Mouse (Mus musculus): ENCODE data around the gene Hist2h3c2. TPM values are rescaled to one million over a fixed set of nuclear protein-coding genes. Genes with fewer than 3 reads are reported as not detected.
"Not testable (repeated sequence)": the region's sequence is repeated elsewhere in the genome, so short reads cannot be mapped to it uniquely, and the experiment has no call there.

Gene Hist2h3c2
- polyA plus RNA-seq, 1 experiment from 2014 or later = 1.1 TPM

DNA sequence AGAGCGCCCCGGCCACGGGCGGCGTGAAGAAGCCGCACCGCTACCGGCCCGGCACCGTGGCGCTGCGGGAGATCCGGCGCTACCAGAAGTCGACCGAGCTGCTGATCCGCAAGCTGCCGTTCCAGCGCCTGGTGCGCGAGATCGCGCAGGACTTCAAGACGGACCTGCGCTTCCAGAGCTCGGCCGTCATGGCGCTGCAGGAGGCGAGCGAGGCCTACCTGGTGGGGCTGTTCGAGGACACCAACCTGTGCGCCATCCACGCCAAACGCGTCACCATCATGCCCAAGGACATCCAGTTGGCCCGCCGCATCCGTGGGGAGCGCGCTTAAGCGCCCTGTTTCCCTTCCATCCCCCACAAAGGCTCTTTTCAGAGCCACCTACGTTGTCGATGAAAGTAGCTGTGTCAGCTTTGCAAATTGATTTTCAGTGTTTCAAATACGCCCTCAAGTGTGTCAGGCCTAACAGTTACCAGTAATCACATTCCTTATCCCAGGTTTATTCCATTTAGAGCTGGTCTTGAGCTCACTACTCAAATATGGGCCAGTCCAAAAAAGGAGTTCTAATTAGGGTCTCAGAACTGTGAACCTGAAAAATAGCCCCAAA lies 29.9 kb upstream of the Hist2h3c2 start:
- not testable (repeated sequence) for H3K27me3 ChIP-seq (replicated peaks; ENCODE audit: control insufficient read depth, insufficient read depth, low read length); H3K36me3 ChIP-seq (ENCODE audit: control insufficient read depth, insufficient read depth, low read length); H3K9me3 ChIP-seq (ENCODE audit: control insufficient read depth, low read length)
- ATAC-seq = peak; percentile 35
- peak overlapping the region; percentile 59 for H3K4me3 ChIP-seq (ENCODE audit: low read length)
- H3K4me1 ChIP-seq (ENCODE audit: control insufficient read depth, insufficient read depth, low read depth, low read length) = peaks cover 10% of the 10 kb centered on the region
- peak overlapping the region; percentile 93 for H3K27ac ChIP-seq (ENCODE audit: low read depth, low read length)
- 0% methylated on average over 11 of the region's 44 CpGs for WGBS
- H3K4me2 ChIP-seq (ENCODE audit: low read length) = peak overlapping the region; percentile 95
- peak overlapping the region; percentile 59 for H3K9ac ChIP-seq (ENCODE audit: low read depth, low read length)

DNA sequence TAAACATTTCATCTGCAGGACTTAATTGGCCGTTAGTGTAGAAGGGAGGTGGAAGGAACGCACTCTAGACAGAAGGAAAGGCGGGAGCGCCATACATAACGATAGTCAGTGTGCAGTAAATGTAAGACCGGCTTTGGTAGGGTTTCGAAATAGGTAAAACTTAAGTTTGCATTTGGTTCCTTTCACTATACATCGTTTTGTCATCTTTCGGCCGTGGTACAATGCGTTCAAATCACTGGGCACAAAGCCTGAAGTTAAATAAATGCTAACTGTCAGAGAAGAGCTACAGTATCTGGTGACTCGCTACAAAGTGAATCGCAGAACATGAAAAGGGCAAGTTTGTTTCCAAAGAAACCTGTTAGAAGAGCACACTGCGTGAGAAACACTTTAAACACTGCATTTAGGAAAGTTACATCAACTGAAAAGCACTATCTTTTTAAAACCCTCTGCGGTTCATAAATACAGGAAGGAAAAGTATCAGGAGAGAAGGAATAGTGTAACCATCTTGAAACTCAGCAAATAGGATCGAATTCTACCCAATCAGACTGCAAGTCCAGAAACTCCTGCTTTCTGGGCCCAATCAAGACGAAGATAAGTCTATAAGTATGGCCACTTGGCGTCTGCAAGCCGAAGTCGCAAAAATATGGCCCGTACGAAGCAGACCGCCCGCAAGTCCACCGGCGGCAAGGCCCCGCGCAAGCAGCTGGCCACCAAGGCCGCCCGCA lies 29.3 kb upstream of the Hist2h3c2 start, which contains the start of gene Hist2h3b:
Gene Hist2h3b (plus strand): TSS at position 604 of the 725 bp plus-strand sequence.
- Histone ChIP-seq H3K36me3 (ENCODE audit: control insufficient read depth, insufficient read depth, low read length) (no peaks in the 10 kb centered on the region), H3K27ac (ENCODE audit: low read depth, low read length) (peak within 1 kb of the TSS; percentile 93), H3K4me1 (ENCODE audit: control insufficient read depth, insufficient read depth, low read depth, low read length) (peaks cover 12% of the 10 kb centered on the region), H3K9ac (ENCODE audit: low read depth, low read length) (peak within 1 kb of the TSS; percentile 59), H3K4me3 (ENCODE audit: low read length) (peak within 1 kb of the TSS; percentile 59), H3K27me3 (replicated peaks; ENCODE audit: control insufficient read depth, insufficient read depth, low read length) (no peaks in the 10 kb centered on the region), H3K9me3 (ENCODE audit: control insufficient read depth, low read length) (no peaks in the 10 kb centered on the region), H3K4me2 (ENCODE audit: low read length) (peak within 1 kb of the TSS; percentile 95)
- WGBS = 20% methylated on average over 28 of the region's 30 CpGs
- peak; percentile 79 for ATAC-seq

DNA sequence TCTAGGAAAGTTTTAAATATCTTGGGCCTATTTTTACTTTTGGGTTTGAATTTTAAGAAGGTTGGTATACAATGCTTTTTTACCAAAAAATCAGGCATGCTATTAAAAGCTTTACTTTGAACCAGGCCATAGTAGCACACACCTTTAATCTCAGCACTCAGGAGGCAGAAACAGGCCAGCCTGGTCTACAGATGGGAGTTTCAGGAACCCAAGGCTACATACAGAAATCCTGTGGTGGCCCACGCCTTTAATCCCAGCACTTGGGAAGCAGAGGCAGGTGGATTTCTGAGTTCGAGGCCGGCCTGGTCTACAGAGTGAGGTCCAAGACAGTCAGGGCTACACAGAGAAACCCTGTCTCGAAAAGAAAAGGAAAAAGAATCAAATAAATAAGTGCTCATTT lies 28.6 kb upstream of the Hist2h3c2 start:
- ATAC-seq = no peak
- WGBS = 83% methylated on average over 4 of the region's 4 CpGs
- H3K36me3 ChIP-seq (ENCODE audit: control insufficient read depth, insufficient read depth, low read length) = no peaks in the 10 kb centered on the region
- H3K9ac ChIP-seq (ENCODE audit: low read depth, low read length) = no peak overlapping the region
- H3K27me3 ChIP-seq (replicated peaks; ENCODE audit: control insufficient read depth, insufficient read depth, low read length) = no peaks in the 10 kb centered on the region
- peak overlapping the region; percentile 18; the same call in 1 of the 2 replicates for H3K27ac ChIP-seq (ENCODE audit: low read depth, low read length)
- no peak overlapping the region; the same call in 1 of the 2 replicates for H3K4me2 ChIP-seq (ENCODE audit: low read length)
- peaks cover 12% of the 10 kb centered on the region for H3K4me1 ChIP-seq (ENCODE audit: control insufficient read depth, insufficient read depth, low read depth, low read length)
- H3K9me3 ChIP-seq (ENCODE audit: control insufficient read depth, low read length) = no peaks in the 10 kb centered on the region
- no peak overlapping the region for H3K4me3 ChIP-seq (ENCODE audit: low read length)

DNA sequence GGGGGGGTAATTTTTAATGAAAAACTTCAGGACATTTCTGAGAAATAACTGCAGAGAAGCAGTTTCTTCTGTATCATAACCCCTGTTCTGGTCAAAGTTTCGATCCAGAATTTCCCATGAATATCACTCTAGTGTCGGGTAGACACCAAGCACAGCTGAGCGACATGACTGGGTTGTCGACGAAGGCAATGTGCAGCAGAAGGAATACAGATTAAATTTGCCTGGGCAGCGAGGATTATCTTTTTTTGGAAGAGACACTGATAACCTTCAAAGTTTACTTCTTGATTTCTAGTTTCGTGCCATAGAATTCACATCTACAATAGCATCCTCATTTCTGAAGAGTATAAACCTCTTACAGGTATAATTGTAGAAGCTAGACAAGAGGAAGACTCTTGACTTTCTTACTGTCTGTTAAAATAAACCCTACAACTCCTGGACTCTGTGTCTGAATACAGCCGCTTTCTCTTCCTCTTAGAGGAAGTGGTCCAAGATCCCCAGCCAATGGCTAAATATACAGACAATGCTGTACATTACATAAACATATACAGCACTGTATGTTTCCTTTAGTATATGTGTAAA lies 27.3 kb upstream of the Hist2h3c2 start:
- Histone ChIP-seq H3K4me3 (ENCODE audit: low read length) (no peak overlapping the region), H3K27me3 (replicated peaks; ENCODE audit: control insufficient read depth, insufficient read depth, low read length) (no peaks in the 10 kb centered on the region), H3K4me1 (ENCODE audit: control insufficient read depth, insufficient read depth, low read depth, low read length) (peaks cover 21% of the 10 kb centered on the region), H3K9me3 (ENCODE audit: control insufficient read depth, low read length) (no peaks in the 10 kb centered on the region), H3K27ac (ENCODE audit: low read depth, low read length) (no peak overlapping the region), H3K9ac (ENCODE audit: low read depth, low read length) (no peak overlapping the region), H3K4me2 (ENCODE audit: low read length) (no peak overlapping the region), H3K36me3 (ENCODE audit: control insufficient read depth, insufficient read depth, low read length) (no peaks in the 10 kb centered on the region)
- 93% methylated on average over 8 of the region's 8 CpGs for WGBS
- ATAC-seq = no peak

DNA sequence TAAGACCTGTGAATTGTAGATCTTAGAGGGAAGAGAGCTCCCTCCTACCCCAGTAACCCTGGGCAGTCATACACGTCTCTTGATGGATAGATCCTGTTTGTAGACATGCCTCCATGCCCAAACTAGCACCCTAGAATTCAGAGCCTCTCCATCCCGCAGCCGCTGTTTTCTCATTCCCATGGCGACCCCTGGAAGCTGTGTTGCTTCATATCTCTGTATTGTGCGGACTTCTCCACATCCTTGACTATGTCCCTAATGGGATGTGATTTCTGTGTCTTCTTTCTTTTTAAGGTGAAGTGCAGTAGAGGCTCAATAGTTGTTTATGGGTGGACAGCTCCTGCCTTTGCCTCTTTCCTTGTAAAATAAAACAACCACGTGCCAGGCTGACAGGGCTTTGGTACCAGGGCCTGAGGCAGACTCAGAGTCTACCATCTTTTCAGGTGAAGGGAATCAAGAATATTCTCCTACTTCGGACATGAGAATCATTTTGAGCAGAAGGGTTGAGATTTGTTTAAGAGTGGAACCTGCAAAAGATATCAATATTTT lies 25.6 kb upstream of the Hist2h3c2 start:
- H3K9me3 ChIP-seq (ENCODE audit: control insufficient read depth, low read length) = no peaks in the 10 kb centered on the region
- no peaks in the 10 kb centered on the region for H3K27me3 ChIP-seq (replicated peaks; ENCODE audit: control insufficient read depth, insufficient read depth, low read length)
- H3K4me2 ChIP-seq (ENCODE audit: low read length) = peak overlapping the region; percentile 84
- no peak for ATAC-seq
- no peak overlapping the region for H3K4me3 ChIP-seq (ENCODE audit: low read length)
- H3K9ac ChIP-seq (ENCODE audit: low read depth, low read length) = peak overlapping the region; percentile 66
- WGBS = 72% methylated on average over 7 of the region's 7 CpGs
- peaks cover 21% of the 10 kb centered on the region for H3K4me1 ChIP-seq (ENCODE audit: control insufficient read depth, insufficient read depth, low read depth, low read length)
- peak overlapping the region; percentile 84 for H3K27ac ChIP-seq (ENCODE audit: low read depth, low read length)
- H3K36me3 ChIP-seq (ENCODE audit: control insufficient read depth, insufficient read depth, low read length) = no peaks in the 10 kb centered on the region

DNA sequence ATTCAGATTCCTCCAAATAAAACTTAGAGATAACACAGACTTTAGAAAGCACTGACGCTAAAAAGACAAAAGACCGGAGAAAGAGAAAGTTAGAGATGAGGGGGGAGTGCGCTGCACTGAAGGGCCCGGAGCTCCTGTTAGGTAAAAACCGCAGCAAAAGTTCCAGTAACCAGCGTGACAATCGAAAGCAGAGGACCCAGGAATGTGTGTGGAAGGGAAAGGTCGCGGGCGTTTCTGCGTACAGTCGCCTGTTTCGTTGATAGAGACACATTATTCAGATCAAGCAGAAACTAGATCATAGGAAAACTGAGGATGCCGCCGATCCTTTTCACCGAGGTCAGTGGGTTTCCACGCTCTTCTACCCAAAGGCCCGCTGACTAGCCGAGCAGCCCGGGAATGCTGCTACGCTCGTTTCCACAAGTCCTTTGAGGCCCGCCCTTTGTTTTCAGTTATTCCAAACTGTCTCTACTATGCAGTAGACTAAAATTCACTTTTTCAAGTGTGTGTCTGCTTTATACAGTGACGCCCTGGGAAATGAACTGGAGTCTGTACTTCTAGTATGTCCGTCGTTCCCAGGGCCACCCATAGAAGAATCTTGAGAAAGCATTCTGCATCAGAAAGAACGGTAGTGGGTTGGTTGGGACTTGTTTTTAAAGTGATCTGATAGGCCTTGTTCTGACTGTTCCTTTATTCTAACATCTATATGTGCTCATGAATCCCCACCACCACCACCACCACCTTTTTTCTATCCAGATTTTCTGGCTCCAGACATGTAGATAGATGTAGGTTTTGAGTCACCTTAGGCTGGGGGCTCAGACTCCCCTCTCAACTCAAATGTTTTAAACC lies 24.9 kb upstream of the Hist2h3c2 start:
- Histone ChIP-seq H3K9ac (ENCODE audit: low read depth, low read length) (peak overlapping the region; percentile 66), H3K4me3 (ENCODE audit: low read length) (peak overlapping the region; percentile 65), H3K27me3 (replicated peaks; ENCODE audit: control insufficient read depth, insufficient read depth, low read length) (no peaks in the 10 kb centered on the region), H3K4me1 (ENCODE audit: control insufficient read depth, insufficient read depth, low read depth, low read length) (peaks cover 21% of the 10 kb centered on the region), H3K27ac (ENCODE audit: low read depth, low read length) (peak overlapping the region; percentile 84), H3K9me3 (ENCODE audit: control insufficient read depth, low read length) (no peaks in the 10 kb centered on the region), H3K36me3 (ENCODE audit: control insufficient read depth, insufficient read depth, low read length) (no peaks in the 10 kb centered on the region), H3K4me2 (ENCODE audit: low read length) (peak overlapping the region; percentile 84)
- 3% methylated on average over 27 of the region's 27 CpGs for WGBS
- ATAC-seq = peak; percentile 32; the same call in 1 of the 2 replicates

DNA sequence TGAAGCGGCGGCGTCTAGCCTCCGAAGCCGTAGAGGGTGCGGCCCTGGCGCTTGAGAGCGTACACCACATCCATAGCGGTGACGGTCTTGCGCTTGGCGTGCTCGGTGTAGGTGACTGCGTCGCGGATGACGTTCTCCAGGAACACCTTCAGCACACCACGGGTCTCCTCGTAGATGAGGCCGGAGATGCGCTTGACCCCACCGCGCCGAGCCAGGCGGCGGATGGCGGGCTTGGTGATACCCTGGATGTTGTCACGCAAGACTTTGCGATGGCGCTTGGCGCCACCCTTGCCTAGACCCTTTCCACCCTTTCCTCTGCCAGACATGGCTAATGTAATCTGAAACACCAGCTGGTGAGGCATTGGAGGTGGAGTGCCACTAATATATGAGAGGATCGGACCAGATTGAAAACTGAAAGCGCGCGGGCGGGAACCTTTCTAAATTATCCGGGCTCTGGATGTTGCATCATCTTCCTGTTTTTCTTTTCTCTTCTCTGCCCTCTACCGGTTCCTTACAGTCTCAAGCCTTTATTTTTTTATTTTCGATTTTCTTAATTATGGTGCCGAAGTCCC lies 24.1 kb upstream of the Hist2h3c2 start, which contains the start of gene Hist2h4:
Gene Hist2h4 (minus strand): TSS at position 333 of the 572 bp plus-strand sequence.
- under 1% methylated on average over 40 of the region's 40 CpGs for WGBS
- peaks cover 19% of the 10 kb centered on the region for H3K4me1 ChIP-seq (ENCODE audit: control insufficient read depth, insufficient read depth, low read depth, low read length)
- H3K9me3 ChIP-seq (ENCODE audit: control insufficient read depth, low read length) = no peaks in the 10 kb centered on the region
- no peaks in the 10 kb centered on the region for H3K36me3 ChIP-seq (ENCODE audit: control insufficient read depth, insufficient read depth, low read length)
- no peaks in the 10 kb centered on the region for H3K27me3 ChIP-seq (replicated peaks; ENCODE audit: control insufficient read depth, insufficient read depth, low read length)
- peak within 1 kb of the TSS; percentile 97 for H3K27ac ChIP-seq (ENCODE audit: low read depth, low read length)
- peak within 1 kb of the TSS; percentile 83 for H3K9ac ChIP-seq (ENCODE audit: low read depth, low read length)
- ATAC-seq = peak; percentile 93
- H3K4me3 ChIP-seq (ENCODE audit: low read length) = peak within 1 kb of the TSS; percentile 65
- H3K4me2 ChIP-seq (ENCODE audit: low read length) = peak within 1 kb of the TSS; percentile 84

DNA sequence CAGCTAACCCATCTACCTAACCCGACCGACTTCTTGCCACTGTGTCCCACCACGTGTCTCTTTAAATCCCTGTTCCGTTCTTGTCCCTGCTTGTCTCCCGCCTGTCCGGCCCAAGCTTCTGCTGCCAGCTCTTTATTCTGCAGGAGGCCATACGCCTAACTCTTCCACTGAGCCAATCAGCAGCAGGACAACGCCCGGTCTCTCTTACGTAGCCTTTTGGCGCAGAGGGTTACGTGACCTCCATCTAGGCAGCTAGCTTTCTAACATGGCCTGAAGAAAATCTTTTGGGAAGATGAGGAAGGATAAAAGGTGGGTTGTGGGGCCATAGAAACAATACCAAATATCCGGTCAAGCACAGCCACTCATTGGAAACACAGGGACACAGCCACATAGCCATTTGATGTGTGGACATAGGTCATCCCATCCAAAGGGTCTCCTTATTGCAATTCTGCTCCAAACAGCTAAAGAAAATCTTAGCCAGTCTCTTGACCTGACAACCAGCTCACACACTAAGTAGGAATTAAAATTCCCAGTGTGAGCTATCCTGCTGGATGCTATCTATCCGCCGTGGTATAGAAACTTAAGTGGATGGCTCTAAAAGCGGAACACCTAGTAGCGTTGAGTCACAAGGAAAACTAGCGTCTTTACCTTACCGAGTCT lies 23.4 kb upstream of the Hist2h3c2 start:
- Histone ChIP-seq H3K9me3 (ENCODE audit: control insufficient read depth, low read length) (no peaks in the 10 kb centered on the region), H3K27ac (ENCODE audit: low read depth, low read length) (peak overlapping the region; percentile 97), H3K9ac (ENCODE audit: low read depth, low read length) (peak overlapping the region; percentile 83), H3K4me2 (ENCODE audit: low read length) (peak overlapping the region; percentile 84), H3K4me3 (ENCODE audit: low read length) (peak overlapping the region; percentile 65), H3K4me1 (ENCODE audit: control insufficient read depth, insufficient read depth, low read depth, low read length) (peaks cover 16% of the 10 kb centered on the region), H3K27me3 (replicated peaks; ENCODE audit: control insufficient read depth, insufficient read depth, low read length) (no peaks in the 10 kb centered on the region), H3K36me3 (ENCODE audit: control insufficient read depth, insufficient read depth, low read length) (no peaks in the 10 kb centered on the region)
- peak; percentile 83 for ATAC-seq
- WGBS = under 1% methylated on average over 19 of the region's 19 CpGs
